Mouse (Mus musculus) stomach, embryonic 15.5 days (tissue): ENCODE measurements around the gene Rgs11. TPM values are rescaled to one million over a fixed set of nuclear protein-coding genes. Genes with fewer than 3 reads are reported as not detected.
A peak's percentile ranks its signal among the peaks of the same experiment; 100 is the strongest.

Experiments used
- ATAC-seq: fragments of 200-750 bp; cut with Nextera tagmentation; 2 replicates; pipeline ENCODE4 v1.8.0; 2017; ENCODE audit warnings: low read depth, moderate number of reproducible peaks, moderate TSS enrichment; ENCODE audit not compliant: insufficient read depth, low FRiP score
- H3K27ac ChIP-seq: fragments of 300-500 bp; sonication (generic); 2 replicates; pipeline ENCODE4 v1.5.1; 2015; ENCODE audit warnings: mild to moderate bottlenecking, inconsistent platforms
- H3K27me3 ChIP-seq: fragments of 300-500 bp; sonication (generic); replicated peaks from 2 replicates; pipeline ENCODE4 v1.6.1; 2015; ENCODE audit warnings: inconsistent platforms
- H3K36me3 ChIP-seq: fragments of 300-500 bp; sonication (generic); 2 replicates; pipeline ENCODE4 v1.6.1; 2015; ENCODE audit warnings: inconsistent platforms
- H3K4me1 ChIP-seq: fragments of 300-500 bp; sonication (generic); 2 replicates; pipeline ENCODE4 v1.6.1; 2015; ENCODE audit warnings: inconsistent platforms
- H3K4me2 ChIP-seq: fragments of 300-500 bp; sonication (generic); 2 replicates; pipeline ENCODE4 v1.6.1; 2015; ENCODE audit warnings: mild to moderate bottlenecking, inconsistent platforms
- H3K4me3 ChIP-seq: fragments of 300-500 bp; sonication (generic); replicated peaks from 2 replicates; pipeline ENCODE4 v1.5.1; 2015; ENCODE audit warnings: inconsistent platforms
- H3K9ac ChIP-seq: fragments of 300-500 bp; sonication (generic); 2 replicates; pipeline ENCODE4 v1.6.1; 2015; ENCODE audit warnings: inconsistent platforms
- H3K9me3 ChIP-seq: fragments of 300-500 bp; sonication (generic); 2 replicates; pipeline ENCODE4 v1.6.1; 2016; ENCODE audit warnings: inconsistent platforms
- WGBS: fragments of 180-500 bp; shearing (Covaris S2); methylation state at CpG from one replicate; pipeline ENCODE4 v1.1.7; 2015; 5-methylcytosine and 5-hydroxymethylcytosine counted together
- polyA plus RNA-seq: library from polyadenylated mRNA; unstranded; fragments of >200 nt; fragmentation: Nextera tagmentation; extraction: Ambion mirVana; gene quantifications from 2 replicates; pipeline ENCODE4 v1.2.1, GENCODE M21; 2015

Gene Rgs11
- polyA plus RNA-seq, 1 experiment from 2014 or later, result 27.2 TPM

DNA sequence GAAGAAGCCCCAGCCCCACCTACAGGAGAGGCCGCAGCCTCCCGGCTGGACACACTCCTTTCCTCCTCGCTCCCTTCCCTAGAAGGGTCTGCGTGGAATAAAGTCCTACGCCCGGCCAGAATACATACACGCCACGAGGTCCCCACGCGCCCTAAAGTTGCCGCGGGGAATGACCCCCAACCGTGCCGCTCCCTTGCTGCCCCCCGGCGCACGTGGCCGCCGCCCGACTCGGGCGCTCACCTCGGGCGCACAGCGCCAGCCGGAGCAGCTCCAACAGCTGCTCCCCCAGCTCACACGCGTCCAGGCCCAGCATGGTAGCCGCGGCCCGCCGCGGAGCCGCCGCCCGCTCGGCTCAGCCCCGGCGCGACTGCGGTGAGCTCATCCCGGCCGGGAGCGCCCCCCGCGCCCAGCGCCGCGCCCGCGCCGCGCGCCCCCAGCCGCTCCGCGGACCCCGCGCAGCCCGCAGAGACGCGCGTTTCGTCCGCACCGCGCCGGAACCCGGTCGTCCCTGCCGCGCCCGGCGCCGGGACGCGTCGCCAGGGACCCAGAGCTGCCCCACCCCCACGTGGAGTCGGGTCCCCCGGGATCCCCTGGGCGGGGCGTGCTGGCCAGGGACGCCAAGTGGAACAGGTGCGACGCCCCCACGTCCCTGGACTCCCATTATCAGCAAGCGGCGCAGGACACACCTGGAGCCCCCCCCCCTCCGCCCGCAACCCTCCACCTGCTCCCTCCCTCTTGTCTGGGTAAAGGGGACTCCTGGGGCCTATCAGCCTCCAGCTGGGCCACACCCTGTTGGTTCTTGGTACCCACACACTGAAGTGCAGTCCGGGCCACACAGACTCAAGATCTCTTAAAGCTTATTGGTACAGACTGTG lies 1.7 kb upstream of the Rgs11 start:
- WGBS, result under 1% methylated on average over 76 of the region's 92 CpGs

DNA sequence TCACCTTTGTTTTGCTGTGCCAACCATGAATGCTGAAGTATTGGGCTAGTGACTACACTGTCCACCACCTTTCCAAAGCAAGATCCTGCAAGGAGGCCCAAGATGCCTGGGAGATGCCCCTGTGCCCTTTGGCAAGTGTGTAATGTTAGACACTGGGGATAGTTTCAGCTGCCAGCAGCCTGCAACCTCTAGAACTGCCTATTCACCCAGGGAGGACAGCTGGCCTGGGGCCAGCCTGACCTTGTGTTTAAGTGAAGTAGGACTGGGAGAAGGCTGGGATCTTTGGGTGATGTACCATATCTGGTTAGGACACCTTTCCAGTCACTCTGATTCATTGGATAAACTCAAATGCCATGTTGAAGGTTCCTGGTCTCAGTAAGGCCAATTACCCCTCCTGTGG lies 753 bp upstream of the Rgs11 start:
- Histone ChIP-seq H3K27me3 (peaks cover 54% of the 10 kb centered on the region), H3K4me3 (0 out of 2 replicates have a peak overlapping the region, but pooled peaks have one; percentile 58), H3K4me2 (peak overlapping the region; percentile 98), H3K9ac (no peak overlapping the region), H3K27ac (no peak overlapping the region), H3K4me1 (peaks cover 21% of the 10 kb centered on the region), H3K36me3 (0 out of 2 replicates have a peak, but pooled peaks cover 8% of the 10 kb centered on the region), H3K9me3 (no peaks in the 10 kb centered on the region)
- no peak for ATAC-seq

More for the DNA sequence above, 1.7 kb upstream of the Rgs11 start:
- peak overlapping the region; percentile 98 for H3K4me2 ChIP-seq
- H3K27me3 ChIP-seq, result peaks cover 54% of the 10 kb centered on the region
- peaks cover 8% of the 10 kb centered on the region; the same call in 1 of the 2 replicates for H3K36me3 ChIP-seq
- H3K9me3 ChIP-seq, result no peaks in the 10 kb centered on the region
- H3K27ac ChIP-seq, result peak overlapping the region; percentile 59
- peak overlapping the region; percentile 39; the same call in 1 of the 2 replicates for H3K9ac ChIP-seq
- peaks cover 21% of the 10 kb centered on the region for H3K4me1 ChIP-seq
- ATAC-seq, result peak; percentile 68
- H3K4me3 ChIP-seq, result peak overlapping the region; percentile 58

DNA sequence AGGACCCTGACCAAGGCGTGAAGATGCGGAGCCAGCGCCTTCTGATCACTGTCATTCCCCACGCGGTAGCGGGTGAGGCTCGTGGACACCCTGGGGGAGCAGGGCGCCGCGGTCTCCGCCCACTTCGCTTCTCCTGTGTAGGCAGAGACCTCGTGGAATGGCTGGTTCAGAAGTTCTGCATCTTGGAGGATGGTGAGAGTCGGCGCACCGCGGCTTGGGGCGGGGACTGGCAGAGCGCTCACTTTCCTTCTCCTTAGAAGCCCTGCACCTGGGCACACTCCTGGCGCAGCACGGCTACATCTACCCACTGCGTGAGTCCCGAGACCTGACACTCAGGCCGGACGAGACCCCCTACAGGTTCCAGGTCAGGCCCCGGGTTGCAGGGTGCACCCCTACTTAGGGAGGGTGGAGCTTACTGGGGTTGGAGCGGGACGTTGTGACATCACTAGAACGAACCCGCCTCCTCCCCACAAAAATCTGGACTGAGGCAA lies 615 bp downstream of the Rgs11 start:
- 1% methylated on average over 30 of the region's 30 CpGs for WGBS
- Histone ChIP-seq H3K27ac (no peak overlapping the region), H3K36me3 (no peaks in the 10 kb centered on the region), H3K9me3 (no peaks in the 10 kb centered on the region), H3K27me3 (peaks cover 54% of the 10 kb centered on the region), H3K9ac (peak overlapping the region; percentile 10; the same call in 1 of the 2 replicates), H3K4me2 (peak overlapping the region; percentile 96), H3K4me1 (peaks cover 21% of the 10 kb centered on the region), H3K4me3 (peak overlapping the region; percentile 53)
- no peak for ATAC-seq

DNA sequence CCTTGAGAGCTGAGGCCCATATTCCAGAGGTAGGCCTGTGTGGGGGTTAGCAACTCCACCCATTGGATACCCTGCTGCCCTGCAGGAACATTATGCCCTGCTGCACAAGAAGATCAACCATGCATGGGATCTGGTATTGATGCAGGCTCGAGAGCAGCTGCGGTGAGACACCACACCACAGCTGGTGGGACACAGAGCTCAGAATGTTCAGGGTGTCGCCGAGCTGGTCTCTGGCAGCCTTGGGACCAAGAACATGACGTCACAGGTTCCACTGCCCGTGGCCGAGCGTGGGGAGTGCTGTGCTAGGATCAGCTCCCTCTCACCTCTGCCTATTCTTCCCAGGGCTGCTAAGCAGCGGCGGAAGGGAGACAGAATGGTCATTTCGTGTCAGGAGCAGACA lies 2.0 kb downstream of the Rgs11 start:
- 35% methylated on average over 11 of the region's 11 CpGs for WGBS
- no peak for ATAC-seq

DNA sequence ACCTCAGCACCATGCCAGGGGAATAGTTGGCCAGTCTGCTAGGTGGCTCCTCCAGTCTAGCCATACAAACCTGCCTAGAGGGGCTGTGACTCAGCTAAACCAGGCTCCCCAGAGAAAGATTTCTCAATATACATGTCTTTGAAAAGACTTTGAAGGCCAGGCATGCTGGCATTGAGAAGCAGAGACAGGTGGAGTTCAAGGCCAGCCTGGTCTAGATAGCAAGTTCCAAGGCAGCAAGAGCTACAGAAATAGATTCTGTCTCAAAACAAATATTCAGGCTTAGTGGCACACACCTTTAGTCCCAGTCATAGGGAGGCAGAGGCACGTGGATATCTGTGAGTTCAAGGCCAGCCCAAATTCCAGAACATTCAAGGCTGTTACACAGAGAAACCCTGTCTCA lies 3.6 kb downstream of the Rgs11 start:
- Histone ChIP-seq H3K27ac (no peak overlapping the region), H3K36me3 (no peaks in the 10 kb centered on the region), H3K4me2 (no peak overlapping the region), H3K27me3 (peaks cover 36% of the 10 kb centered on the region), H3K9me3 (no peaks in the 10 kb centered on the region), H3K4me3 (no peak overlapping the region), H3K4me1 (peaks cover 14% of the 10 kb centered on the region), H3K9ac (no peak overlapping the region)
- no peak for ATAC-seq
- 32% methylated on average over 1 of the region's 1 CpGs for WGBS

More for the DNA sequence above, 2.0 kb downstream of the Rgs11 start:
- no peaks in the 10 kb centered on the region for H3K36me3 ChIP-seq
- H3K4me1 ChIP-seq, result peaks cover 21% of the 10 kb centered on the region
- H3K4me3 ChIP-seq, result no peak overlapping the region
- no peak overlapping the region for H3K9ac ChIP-seq
- H3K9me3 ChIP-seq, result no peaks in the 10 kb centered on the region
- H3K27ac ChIP-seq, result no peak overlapping the region
- H3K27me3 ChIP-seq, result peaks cover 53% of the 10 kb centered on the region
- H3K4me2 ChIP-seq, result no peak overlapping the region

DNA sequence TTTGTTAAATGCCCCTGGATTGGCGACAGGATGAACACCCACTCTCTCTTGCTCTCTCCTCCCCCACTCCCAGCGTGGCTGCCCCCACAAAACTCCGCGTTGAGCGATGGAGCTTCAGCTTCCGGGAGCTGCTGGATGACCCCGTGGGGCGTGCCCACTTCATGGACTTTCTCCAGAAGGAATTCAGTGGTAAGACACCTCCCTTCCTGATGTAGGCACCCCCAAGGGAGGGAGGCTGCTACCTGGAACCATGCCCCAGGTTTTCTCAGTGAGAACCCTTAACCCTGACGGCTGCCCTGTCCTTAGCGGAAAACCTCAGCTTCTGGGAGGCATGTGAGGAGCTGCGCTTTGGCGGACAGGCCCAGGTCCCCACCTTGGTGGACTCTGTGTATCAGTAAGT lies 4.9 kb downstream of the Rgs11 start, which contains the start of gene Arhgdig:
Arhgdig (minus strand) TSS at position 101 of the 400 bp plus-strand sequence.
- 83% methylated on average over 12 of the region's 12 CpGs for WGBS
- H3K27ac ChIP-seq, result no peak within 1 kb of the TSS
- no peak for ATAC-seq
- no peaks in the 10 kb centered on the region for H3K9me3 ChIP-seq
- H3K4me1 ChIP-seq, result peaks cover 10% of the 10 kb centered on the region
- no peak within 1 kb of the TSS for H3K9ac ChIP-seq
- no peak within 1 kb of the TSS for H3K4me3 ChIP-seq
- H3K36me3 ChIP-seq, result no peaks in the 10 kb centered on the region
- peaks cover 23% of the 10 kb centered on the region for H3K27me3 ChIP-seq
- no peak within 1 kb of the TSS for H3K4me2 ChIP-seq

DNA sequence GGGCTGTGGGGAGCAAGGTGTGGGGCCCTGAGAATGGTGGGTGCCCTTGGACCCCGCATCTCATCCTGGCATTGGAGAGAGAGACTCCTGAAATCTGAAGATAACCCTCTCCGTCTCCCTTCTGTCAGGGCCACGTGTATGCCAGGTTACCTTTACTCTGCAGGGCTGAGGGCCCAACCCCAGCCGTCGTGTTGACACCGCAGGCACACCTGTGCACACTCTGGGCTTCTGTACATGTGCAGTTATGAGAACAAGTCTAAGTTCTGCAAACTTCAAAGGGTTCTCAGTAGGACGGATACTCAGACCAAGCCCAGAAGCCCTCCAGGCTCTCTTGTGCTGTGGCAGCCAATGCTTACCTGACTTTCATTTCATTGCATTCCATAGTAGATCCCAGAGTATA lies 9.5 kb downstream of the Rgs11 start:
- ATAC-seq, result peak; percentile 56; the same call in 1 of the 2 replicates
- 73% methylated on average over 7 of the region's 7 CpGs for WGBS
- no peak overlapping the region for H3K4me3 ChIP-seq
- no peak overlapping the region for H3K4me2 ChIP-seq
- H3K36me3 ChIP-seq, result peaks cover 4% of the 10 kb centered on the region; the same call in 1 of the 2 replicates
- no peaks in the 10 kb centered on the region for H3K4me1 ChIP-seq
- 0 out of 2 replicates have a peak overlapping the region, but pooled peaks have one; percentile 12 for H3K27ac ChIP-seq
- H3K9me3 ChIP-seq, result no peaks in the 10 kb centered on the region
- no peaks in the 10 kb centered on the region for H3K27me3 ChIP-seq
- H3K9ac ChIP-seq, result no peak overlapping the region

DNA sequence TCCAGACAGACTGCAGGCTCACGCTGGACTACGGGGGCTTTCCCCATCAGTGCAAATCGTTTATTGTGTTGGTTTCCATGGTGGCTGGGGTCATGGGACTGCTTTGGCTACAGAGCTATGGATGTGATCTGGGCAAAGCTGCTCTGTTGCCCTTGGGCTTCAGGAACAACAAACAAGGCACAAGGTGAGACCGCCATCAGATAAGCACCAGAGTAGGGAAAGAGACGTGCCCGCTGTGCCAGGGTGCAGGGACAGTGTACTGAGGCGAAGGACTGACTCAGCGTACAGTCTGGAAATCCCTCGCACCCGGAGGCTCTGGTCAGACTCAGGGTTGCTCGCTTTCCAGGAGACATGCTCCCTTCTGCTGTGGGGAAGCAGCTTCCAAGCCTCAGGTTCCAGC lies 9.9 kb downstream of the Rgs11 start:
- no peaks in the 10 kb centered on the region for H3K9me3 ChIP-seq
- peaks cover 4% of the 10 kb centered on the region; the same call in 1 of the 2 replicates for H3K36me3 ChIP-seq
- H3K4me2 ChIP-seq, result no peak overlapping the region
- WGBS, result 80% methylated on average over 11 of the region's 11 CpGs
- peak overlapping the region; percentile 65; the same call in 1 of the 2 replicates for H3K27ac ChIP-seq
- peak; percentile 82 for ATAC-seq
- H3K9ac ChIP-seq, result no peak overlapping the region
- no peaks in the 10 kb centered on the region for H3K4me1 ChIP-seq
- H3K27me3 ChIP-seq, result no peaks in the 10 kb centered on the region
- no peak overlapping the region for H3K4me3 ChIP-seq

DNA sequence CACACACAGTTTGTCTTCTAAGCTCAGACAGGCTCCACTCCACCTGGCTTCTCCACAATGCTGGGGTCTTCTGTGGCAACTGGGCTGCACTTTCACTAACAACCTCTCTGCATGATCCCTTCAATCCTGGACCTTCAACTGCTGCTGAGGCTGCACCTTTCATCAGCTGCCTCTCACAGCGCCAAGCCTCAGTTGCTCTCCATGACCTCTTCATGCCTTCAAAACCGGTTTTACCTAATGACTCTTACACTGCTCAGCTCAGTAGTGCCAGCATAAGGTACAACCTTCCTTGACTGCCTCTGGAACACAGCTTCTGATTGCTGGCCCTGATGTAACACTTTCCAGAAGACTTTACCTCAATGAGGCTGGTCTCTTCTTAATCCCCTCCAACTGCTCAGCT lies 18.8 kb downstream of the Rgs11 start:
- WGBS, result 65% methylated on average over 2 of the region's 2 CpGs
- no peak overlapping the region for H3K4me3 ChIP-seq
- no peaks in the 10 kb centered on the region for H3K27me3 ChIP-seq
- H3K27ac ChIP-seq, result no peak overlapping the region
- peaks cover 8% of the 10 kb centered on the region; the same call in 1 of the 2 replicates for H3K36me3 ChIP-seq
- no peak overlapping the region for H3K4me2 ChIP-seq
- no peaks in the 10 kb centered on the region for H3K9me3 ChIP-seq
- no peak for ATAC-seq
- H3K4me1 ChIP-seq, result no peaks in the 10 kb centered on the region
- no peak overlapping the region for H3K9ac ChIP-seq

DNA sequence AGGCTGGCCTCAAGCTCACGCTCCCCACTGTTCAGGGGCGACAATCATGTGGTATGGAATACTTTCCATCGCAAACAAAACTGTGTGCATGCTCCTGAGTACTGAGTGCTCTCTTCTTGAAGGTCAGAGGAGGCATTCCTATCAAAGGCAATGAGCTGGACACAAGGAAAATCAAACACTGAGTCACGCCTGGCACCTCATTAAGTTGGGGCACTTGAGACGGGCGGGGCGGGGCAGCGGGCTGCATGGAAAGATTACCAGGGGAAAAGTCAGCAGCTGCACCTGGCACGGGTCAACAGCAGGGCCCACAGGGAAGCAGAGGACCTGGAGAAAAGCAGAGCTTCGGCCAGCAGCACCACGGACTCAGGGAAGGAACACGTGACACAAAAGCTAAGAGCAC lies 22.4 kb downstream of the Rgs11 start:
- H3K27ac ChIP-seq, result peak overlapping the region; percentile 71
- H3K9ac ChIP-seq, result no peak overlapping the region
- no peaks in the 10 kb centered on the region for H3K4me1 ChIP-seq
- no peak overlapping the region for H3K4me3 ChIP-seq
- H3K9me3 ChIP-seq, result no peaks in the 10 kb centered on the region
- 65% methylated on average over 12 of the region's 12 CpGs for WGBS
- 0 out of 2 replicates have a peak, but pooled peaks cover 3% of the 10 kb centered on the region for H3K36me3 ChIP-seq
- H3K27me3 ChIP-seq, result no peaks in the 10 kb centered on the region
- no peak overlapping the region for H3K4me2 ChIP-seq
- ATAC-seq, result peak; percentile 86

DNA sequence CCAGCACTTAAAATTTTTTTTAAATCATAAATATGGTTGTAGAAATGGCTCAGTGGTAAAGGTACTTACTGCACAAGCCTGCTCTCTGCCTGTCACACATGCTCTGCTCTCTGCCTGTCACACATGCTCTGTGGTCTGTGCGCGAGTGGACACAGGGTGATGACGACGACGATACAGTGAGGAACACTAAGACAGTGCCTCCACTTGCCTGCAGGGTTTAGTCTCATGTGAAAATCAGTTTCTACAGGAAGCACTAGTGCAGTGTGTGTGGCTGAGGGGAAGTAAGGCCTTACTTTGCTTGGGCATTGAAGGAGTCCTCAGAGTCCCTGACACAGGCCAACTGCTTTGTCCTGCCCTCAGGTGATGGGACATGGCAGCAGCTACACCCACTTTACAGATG lies 27.0 kb downstream of the Rgs11 start:
- Histone ChIP-seq H3K4me3 (no peak overlapping the region), H3K9ac (no peak overlapping the region), H3K4me1 (no peaks in the 10 kb centered on the region), H3K9me3 (no peaks in the 10 kb centered on the region), H3K27ac (no peak overlapping the region), H3K4me2 (no peak overlapping the region), H3K27me3 (no peaks in the 10 kb centered on the region), H3K36me3 (no peaks in the 10 kb centered on the region)
- WGBS, result 90% methylated on average over 5 of the region's 5 CpGs
- ATAC-seq, result no peak

DNA sequence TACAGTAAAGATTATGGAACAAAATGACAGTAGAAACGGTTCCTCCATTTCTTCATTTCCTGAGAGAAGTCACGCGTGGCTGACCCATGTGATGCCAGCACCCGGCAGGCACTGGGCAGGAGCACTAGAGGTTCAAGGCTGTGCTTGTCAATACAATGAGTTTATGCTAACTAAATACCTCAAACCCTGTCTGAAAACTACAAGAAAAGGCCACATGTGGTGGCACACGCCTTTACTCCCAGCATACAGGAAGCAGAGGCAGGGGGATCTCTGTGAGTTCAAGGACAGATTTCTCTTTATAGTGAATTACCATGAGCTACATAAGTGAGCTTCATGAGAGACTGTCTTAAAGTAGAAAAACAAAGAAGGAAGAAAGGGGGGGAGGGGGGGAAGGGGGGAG lies 28.4 kb downstream of the Rgs11 start:
- Histone ChIP-seq H3K27me3 (no peaks in the 10 kb centered on the region), H3K4me3 (no peak overlapping the region), H3K4me2 (no peak overlapping the region), H3K9me3 (no peaks in the 10 kb centered on the region), H3K4me1 (no peaks in the 10 kb centered on the region), H3K36me3 (no peaks in the 10 kb centered on the region), H3K27ac (no peak overlapping the region), H3K9ac (no peak overlapping the region)
- ATAC-seq, result no peak
- 84% methylated on average over 5 of the region's 5 CpGs for WGBS
